Mouse (Mus musculus) forebrain, postnatal 0 days (tissue): ENCODE data around the gene Fcgrt. TPM values are rescaled to one million over a fixed set of nuclear protein-coding genes. Genes with fewer than 3 reads are reported as not detected.
A peak's percentile ranks its signal among the peaks of the same experiment; 100 is the strongest.

Source experiments
- ATAC-seq: fragments of 200-750 bp; cut with Nextera tagmentation; 2 replicates; pipeline ENCODE4 v1.8.0; 2017; ENCODE audit warnings: mild to moderate bottlenecking, moderate library complexity
- DNase-seq: peaks from one replicate; pipeline ENCODE4 v3.0.0-alpha.2; 2015
- H3K27ac ChIP-seq: fragments of 300-500 bp; sonication (generic); 2 replicates; pipeline ENCODE4 v1.5.1; 2014; ENCODE audit warnings: low read depth, mild to moderate bottlenecking, antibody characterized with exemption, low read length, moderate library complexity, mixed read lengths
- H3K27me3 ChIP-seq: fragments of 300-500 bp; sonication (generic); 2 replicates; pipeline ENCODE4 v1.6.1; 2014; ENCODE audit warnings: mild to moderate bottlenecking, low read length, mixed read lengths; ENCODE audit not compliant: insufficient read depth
- H3K36me3 ChIP-seq: fragments of 300-500 bp; sonication (generic); 2 replicates; pipeline ENCODE4 v1.6.1; 2014; ENCODE audit warnings: mild to moderate bottlenecking, moderate library complexity; ENCODE audit not compliant: insufficient read depth
- H3K4me1 ChIP-seq: fragments of 300-500 bp; sonication (generic); 2 replicates; pipeline ENCODE4 v1.6.1; 2014; ENCODE audit warnings: antibody characterized with exemption; ENCODE audit not compliant: insufficient read depth
- H3K4me2 ChIP-seq: fragments of 300-500 bp; sonication (generic); 2 replicates; pipeline ENCODE4 v1.6.1; 2014; ENCODE audit warnings: low read depth, mild to moderate bottlenecking, moderate library complexity
- H3K4me3 ChIP-seq: fragments of 300-500 bp; sonication (generic); 2 replicates; pipeline ENCODE4 v1.5.1; 2014; ENCODE audit warnings: low read depth, low read length, mixed read lengths
- H3K9ac ChIP-seq: fragments of 300-500 bp; sonication (generic); 2 replicates; pipeline ENCODE4 v1.6.1; 2014; ENCODE audit warnings: mild to moderate bottlenecking
- H3K9me3 ChIP-seq: fragments of 300-500 bp; sonication (generic); 2 replicates; pipeline ENCODE4 v1.6.1; 2016; ENCODE audit warnings: low read length
- CTCF ChIP-seq: sonication (generic); IDR thresholded peaks from 2 replicates; pipeline ENCODE4 v1.5.1; 2016; ENCODE audit warnings: antibody characterized with exemption, control low read depth, low read depth
- whole genome bisulfite sequencing: fragments of 180-500 bp; shearing (Covaris S2); extraction: QIAGEN DNeasy Blood & Tissue Kit; methylation state at CpG from one replicate; pipeline ENCODE4 v1.1.7; 2014; 5-methylcytosine and 5-hydroxymethylcytosine counted together
- polyA plus RNA-seq: library from polyadenylated mRNA; unstranded; fragments of >200 nt; fragmentation: Nextera tagmentation; extraction: Ambion mirVana; gene quantifications from 2 replicates; pipeline ENCODE4 v1.2.1, GENCODE M21; 2015
- total RNA-seq: library from RNA; depleted of rRNA; stranded (reverse); fragments of >200 nt; gene quantifications from 2 replicates; pipeline ENCODE4 v1.2.3, GENCODE M21; 2014

The Fcgrt gene
- total and polyA plus RNA-seq, 2 experiments from 2014 or later = 29.4 to 35.1 TPM

DNA sequence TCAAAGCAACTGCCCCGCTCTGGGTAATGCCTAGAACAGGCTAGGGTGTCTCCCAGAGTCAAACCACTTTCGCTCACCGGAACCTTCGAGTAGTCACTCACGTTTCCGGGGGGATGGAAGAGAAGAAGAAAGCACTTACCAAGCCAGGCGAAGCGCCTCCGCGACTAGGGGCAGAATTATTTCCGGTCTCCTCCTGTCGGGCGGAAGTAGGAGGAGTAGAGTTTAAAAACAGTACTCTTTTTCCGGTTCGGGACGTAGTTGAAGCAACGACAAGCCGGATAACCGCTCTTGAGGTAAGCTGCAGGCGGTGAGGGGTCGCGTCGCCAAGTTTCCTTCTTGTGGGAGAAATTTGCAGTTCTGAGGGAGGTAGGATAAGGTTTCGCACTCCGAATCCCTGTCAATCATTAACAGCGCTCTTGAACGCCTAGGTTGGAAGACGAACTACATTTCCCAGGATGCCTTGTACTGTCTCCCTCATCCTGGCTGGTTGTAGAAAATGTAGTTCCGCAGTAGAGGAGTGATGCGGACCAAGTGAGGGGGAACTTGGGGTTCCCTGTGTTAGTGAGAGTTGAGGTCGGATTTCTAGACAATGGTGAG lies 41.3 kb downstream of the Fcgrt start, which contains the start of the genes Nosip and Prrg2:
Gene Nosip (plus strand): TSS at position 191 of the 597 bp plus-strand sequence.
Gene Prrg2 (minus strand): TSS at position 439 of the 597 bp plus-strand sequence.
- H3K36me3 ChIP-seq = no peaks in the 10 kb centered on the region
- H3K27me3 ChIP-seq = no peaks in the 10 kb centered on the region
- peak; percentile 33 for TF ChIP-seq CTCF
- H3K9me3 ChIP-seq = no peaks in the 10 kb centered on the region
- peak; percentile 98 for DNase-seq
- 2% methylated on average over 31 of the region's 31 CpGs for WGBS
- H3K9ac ChIP-seq = peak within 1 kb of the TSS; percentile 54
- H3K4me3 ChIP-seq = peak within 1 kb of the TSS; percentile 56
- ATAC-seq = peak; percentile 93
- peaks cover 13% of the 10 kb centered on the region for H3K4me1 ChIP-seq
- peak within 1 kb of the TSS; percentile 54 for H3K4me2 ChIP-seq
- H3K27ac ChIP-seq = peak within 1 kb of the TSS; percentile 93

DNA sequence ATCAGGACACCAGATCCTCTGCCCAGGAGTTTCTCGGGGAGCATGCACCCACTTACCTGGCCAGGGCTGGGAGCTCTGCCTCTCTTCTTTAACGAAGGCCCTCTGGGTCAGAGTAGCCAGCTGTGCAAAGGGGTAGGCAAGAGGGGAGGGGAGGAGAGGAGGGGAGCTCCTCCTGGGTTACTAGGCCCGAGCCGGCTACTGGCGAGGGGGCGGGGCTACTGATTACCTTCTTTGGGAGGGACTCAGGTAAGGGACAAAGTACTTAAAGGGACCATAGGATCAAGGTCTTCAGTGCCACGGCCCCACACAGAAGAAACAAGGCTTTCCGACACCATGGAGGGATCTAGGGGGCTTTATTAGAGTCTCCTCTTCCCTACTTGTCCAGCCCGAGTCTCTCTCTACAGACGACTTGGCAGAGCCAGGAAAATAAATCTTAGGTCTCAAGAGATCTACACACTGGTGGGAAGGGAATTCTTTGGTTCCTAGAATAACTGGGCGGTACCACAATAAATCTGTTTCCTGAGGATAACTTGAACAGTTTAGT lies 42.0 kb downstream of the Fcgrt start:
- peak overlapping the region; percentile 46; the same call in 1 of the 2 replicates for H3K27ac ChIP-seq
- ATAC-seq = no peak
- no peaks in the 10 kb centered on the region for H3K36me3 ChIP-seq
- 15% methylated on average over 11 of the region's 11 CpGs for WGBS
- H3K4me3 ChIP-seq = peak overlapping the region; percentile 56; the same call in 1 of the 2 replicates
- H3K4me2 ChIP-seq = peak overlapping the region; percentile 54
- no peak for DNase-seq
- no peaks in the 10 kb centered on the region for H3K9me3 ChIP-seq
- H3K27me3 ChIP-seq = no peaks in the 10 kb centered on the region
- peaks cover 13% of the 10 kb centered on the region for H3K4me1 ChIP-seq
- H3K9ac ChIP-seq = peak overlapping the region; percentile 54; the same call in 1 of the 2 replicates
- no peak for TF ChIP-seq CTCF

DNA sequence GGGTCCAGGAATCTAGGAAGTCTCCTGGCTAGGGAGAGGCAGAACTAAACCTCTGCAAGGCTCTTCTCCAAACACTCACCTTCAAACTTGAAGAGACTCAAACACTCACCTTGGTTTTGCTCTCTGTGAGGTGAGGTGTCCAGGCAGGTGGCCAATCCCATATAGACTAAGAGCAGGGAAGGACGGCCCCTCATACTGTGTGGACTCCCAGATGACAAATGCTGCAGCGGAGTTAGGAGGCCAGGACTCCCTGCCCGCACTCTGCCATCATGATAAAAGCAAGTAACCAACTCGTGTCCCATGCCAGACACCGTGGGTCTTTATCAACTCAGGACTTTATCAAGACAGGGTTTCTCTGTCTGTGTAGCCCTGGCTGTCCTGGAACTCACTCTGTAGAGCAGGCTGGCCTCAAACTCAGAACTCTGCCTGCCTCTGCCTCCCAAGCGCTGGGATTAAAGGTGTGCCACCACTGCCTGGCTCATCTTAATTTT lies 43.0 kb downstream of the Fcgrt start:
- Histone ChIP-seq H3K9me3 (no peaks in the 10 kb centered on the region), H3K27ac (no peak overlapping the region), H3K4me1 (peaks cover 13% of the 10 kb centered on the region), H3K4me2 (no peak overlapping the region), H3K9ac (no peak overlapping the region), H3K27me3 (no peaks in the 10 kb centered on the region), H3K36me3 (no peaks in the 10 kb centered on the region), H3K4me3 (no peak overlapping the region)
- TF ChIP-seq CTCF = no peak
- WGBS = 95% methylated on average over 6 of the region's 6 CpGs
- no peak for ATAC-seq
- no peak for DNase-seq

DNA sequence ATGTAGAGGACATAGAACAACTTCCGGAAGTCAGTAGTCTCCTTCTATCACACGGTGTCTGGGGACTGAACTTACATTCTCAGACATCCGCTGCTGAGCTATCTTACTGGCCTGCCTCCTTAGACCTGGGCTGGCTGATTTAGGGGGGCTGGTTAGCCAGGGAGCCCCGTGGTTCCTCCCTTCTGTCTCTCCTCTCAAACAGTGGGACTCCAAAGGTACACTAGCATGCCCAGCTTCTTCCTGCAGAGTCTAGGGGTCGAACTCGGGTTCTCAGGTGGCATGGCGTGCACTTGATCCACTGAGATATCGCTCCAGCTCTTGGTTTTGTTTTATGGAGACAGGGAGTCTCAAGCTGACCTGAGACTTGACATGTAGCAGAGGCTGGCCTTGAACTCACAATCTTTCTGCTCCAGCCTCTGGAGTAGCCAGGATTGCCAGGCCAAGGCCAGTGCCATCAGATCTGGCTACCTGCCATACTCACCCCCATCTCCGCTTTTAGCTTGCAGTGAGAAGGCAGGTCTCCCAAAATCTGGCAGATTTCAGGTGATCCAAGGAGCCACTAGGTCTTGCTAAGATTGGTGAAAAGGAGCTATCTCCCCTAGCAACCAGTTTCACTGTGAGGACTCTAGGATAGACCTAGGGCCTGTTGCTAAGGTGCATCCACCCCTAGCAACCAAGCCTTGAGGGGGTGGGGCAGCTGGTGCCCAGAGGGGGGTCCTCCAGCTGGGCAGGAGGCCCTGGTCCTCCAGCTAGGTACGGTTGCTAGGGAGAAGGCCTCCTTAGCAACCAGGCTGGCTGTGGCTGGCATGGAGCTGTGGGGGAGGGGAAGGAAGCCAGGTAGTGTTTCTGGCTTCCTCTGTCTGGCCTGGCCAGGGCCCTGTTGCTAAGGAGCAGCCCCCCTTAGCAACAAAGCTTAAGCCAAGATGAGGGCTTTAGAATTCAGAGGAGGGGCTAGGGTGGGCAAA lies 44.8 kb downstream of the Fcgrt start:
- no peaks in the 10 kb centered on the region for H3K9me3 ChIP-seq
- 76% methylated on average over 10 of the region's 10 CpGs for WGBS
- ATAC-seq (peak; percentile 24), DNase-seq (peak; percentile 56)
- H3K27me3 ChIP-seq = no peaks in the 10 kb centered on the region
- peaks cover 13% of the 10 kb centered on the region for H3K4me1 ChIP-seq
- H3K9ac ChIP-seq = 0 out of 2 replicates have a peak overlapping the region, but pooled peaks have one; percentile 3
- TF ChIP-seq CTCF = no peak
- no peak overlapping the region for H3K4me3 ChIP-seq
- no peaks in the 10 kb centered on the region for H3K36me3 ChIP-seq
- no peak overlapping the region for H3K4me2 ChIP-seq
- H3K27ac ChIP-seq = peak overlapping the region; percentile 67

DNA sequence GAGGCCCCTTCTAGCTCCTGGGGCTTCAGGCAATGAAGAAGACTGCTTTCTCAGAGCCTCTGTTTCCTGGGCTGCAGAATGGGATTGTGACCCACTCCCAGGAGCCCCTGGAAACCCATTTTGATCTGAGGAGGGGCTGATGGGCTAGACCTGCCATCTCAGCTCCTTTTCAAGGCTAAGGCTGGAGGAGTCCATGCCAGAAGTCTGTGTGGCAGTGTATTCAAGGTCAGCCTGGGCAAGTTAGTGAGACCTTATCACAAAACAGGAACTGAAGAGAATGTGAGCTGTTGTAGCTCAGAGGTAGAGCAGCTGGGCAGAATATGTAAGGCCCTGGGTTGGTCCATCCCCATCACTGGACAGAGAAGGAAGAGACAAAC lies 46.7 kb downstream of the Fcgrt start:
- no peak overlapping the region for H3K27ac ChIP-seq
- TF ChIP-seq CTCF = no peak
- no peak for ATAC-seq
- H3K9me3 ChIP-seq = no peaks in the 10 kb centered on the region
- peaks cover 13% of the 10 kb centered on the region; the same call in 1 of the 2 replicates for H3K4me1 ChIP-seq
- no peak for DNase-seq
- no peak overlapping the region for H3K4me2 ChIP-seq
- no peak overlapping the region for H3K9ac ChIP-seq
- no peaks in the 10 kb centered on the region for H3K36me3 ChIP-seq
- no peak overlapping the region for H3K4me3 ChIP-seq
- H3K27me3 ChIP-seq = no peaks in the 10 kb centered on the region

DNA sequence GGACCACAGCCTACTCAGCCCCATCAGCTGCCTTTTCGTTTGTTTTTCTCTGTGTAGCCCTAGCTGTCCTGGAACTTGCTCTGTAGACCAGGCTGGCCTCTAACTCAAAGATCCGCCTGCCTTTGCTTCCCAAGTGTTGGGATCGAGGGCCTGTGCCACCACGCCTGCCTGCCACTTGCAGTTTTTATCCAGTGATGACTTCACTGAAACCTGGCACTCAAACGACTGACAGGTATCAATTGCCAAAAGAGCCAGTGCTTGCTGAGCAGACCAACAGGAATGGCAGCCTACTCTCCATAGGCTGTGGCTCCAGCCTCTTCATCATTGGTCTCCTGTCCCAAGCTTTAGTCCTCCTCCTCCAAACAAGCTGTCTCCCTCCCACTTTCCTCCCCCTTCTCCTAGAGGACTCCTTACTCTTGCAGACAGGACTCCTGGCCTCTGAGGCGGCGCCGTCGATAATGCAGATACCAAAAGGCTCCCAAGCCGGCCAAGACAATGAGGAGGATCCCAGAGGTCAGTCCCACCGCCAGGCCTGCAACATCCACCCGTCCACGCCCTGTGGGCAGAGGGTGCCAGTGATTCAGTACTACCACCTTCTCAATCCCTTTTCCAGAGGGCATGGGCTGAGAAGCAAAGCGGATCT lies 47.2 kb downstream of the Fcgrt start:
- ATAC-seq (no peak), DNase-seq (no peak)
- 68% methylated on average over 14 of the region's 14 CpGs for WGBS
- Histone ChIP-seq H3K36me3 (no peaks in the 10 kb centered on the region), H3K4me1 (peaks cover 10% of the 10 kb centered on the region; the same call in 1 of the 2 replicates), H3K27ac (no peak overlapping the region), H3K27me3 (no peaks in the 10 kb centered on the region), H3K9me3 (no peaks in the 10 kb centered on the region), H3K9ac (no peak overlapping the region), H3K4me3 (no peak overlapping the region), H3K4me2 (no peak overlapping the region)
- no peak for TF ChIP-seq CTCF
